Mouse (Mus musculus) cerebellum, postnatal 10 days (tissue): ENCODE measurements around the gene Fosl2.

Experiments used
- DNase-seq, 2 experiments: peaks; one replicate each; pipeline ENCODE4 v3.0.0; 2021; ENCODE audit warnings: mixed read lengths in 2 of 2

Gene Fosl2

GRCm38 (mm10) chr5:32135336-32136206 lies at the start of gene Fosl2:
Gene Fosl2 (plus strand): TSS chr5:32135801.
- peak; percentile 95 to 98 for DNase-seq

GRCm38 (mm10) chr5:32085971-32086370 lies 49.6 kb upstream of the Fosl2 start:
- DNase-seq = no peak

DNA sequence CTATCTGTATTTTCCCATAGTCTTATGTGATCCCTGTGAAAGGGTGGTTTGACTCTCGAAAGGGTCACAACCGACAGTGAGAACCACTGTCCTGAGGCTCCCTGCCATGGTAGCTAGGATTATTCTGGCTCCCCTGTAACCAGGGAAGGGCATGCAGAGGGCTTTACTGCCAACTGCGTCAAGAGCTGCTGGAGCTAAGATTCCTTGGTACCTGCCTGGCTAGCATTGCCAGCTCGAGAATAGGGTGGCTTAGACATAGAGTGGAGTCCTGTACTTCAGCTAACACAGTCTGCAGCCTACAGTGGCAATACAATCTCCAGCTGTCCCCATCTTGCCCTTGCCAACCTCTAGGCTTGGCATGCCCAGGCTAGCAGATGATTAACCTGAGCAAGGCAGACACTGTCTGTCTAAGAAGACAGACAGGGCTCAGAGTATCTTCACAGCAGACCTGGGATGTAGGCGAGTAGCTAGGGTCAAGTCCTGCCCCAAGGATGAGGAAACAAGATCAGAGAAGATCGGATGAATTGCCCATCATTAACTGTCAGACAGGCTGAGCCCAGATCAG lies 49.0 kb upstream of the Fosl2 start:
- DNase-seq = peak; percentile 33 to 51

GRCm38 (mm10) chr5:32089481-32089880 lies 46.1 kb upstream of the Fosl2 start:
- DNase-seq = no peak

- no peak for DNase-seq
Observed at GRCm38 (mm10) chr5:32092281-32092680, 43.3 kb upstream of the Fosl2 start.

GRCm38 (mm10) chr5:32098691-32099090 lies 36.9 kb upstream of the Fosl2 start:
- DNase-seq = no peak

GRCm38 (mm10) chr5:32102484-32102883 lies 33.1 kb upstream of the Fosl2 start:
- DNase-seq = peak; percentile 80 to 85

- peak; percentile 63 to 70 for DNase-seq
Observed at GRCm38 (mm10) chr5:32102971-32103431, 32.6 kb upstream of the Fosl2 start.

DNA sequence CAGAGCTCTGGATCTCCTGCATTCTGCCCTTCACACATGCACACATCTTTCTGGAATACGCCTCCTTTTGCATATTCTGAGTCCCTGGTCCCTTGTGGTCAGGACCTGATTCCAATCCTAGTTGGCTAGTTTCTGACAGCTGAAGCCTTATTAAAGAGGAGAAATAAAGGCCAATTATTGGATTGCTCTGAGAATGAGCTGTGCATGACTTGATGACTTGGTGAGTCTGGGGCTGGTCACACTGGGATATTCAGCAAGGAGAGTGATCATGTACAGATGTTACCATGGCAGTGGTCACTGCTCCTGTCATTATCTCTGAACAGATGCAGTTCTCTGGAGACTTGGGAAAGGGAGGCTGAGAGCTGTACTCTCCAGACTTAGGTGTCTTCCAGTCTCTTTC lies 32.1 kb upstream of the Fosl2 start:
- DNase-seq = no peak

GRCm38 (mm10) chr5:32104119-32104990 lies 31.2 kb upstream of the Fosl2 start:
- DNase-seq = peak; percentile 55 to 60

DNA sequence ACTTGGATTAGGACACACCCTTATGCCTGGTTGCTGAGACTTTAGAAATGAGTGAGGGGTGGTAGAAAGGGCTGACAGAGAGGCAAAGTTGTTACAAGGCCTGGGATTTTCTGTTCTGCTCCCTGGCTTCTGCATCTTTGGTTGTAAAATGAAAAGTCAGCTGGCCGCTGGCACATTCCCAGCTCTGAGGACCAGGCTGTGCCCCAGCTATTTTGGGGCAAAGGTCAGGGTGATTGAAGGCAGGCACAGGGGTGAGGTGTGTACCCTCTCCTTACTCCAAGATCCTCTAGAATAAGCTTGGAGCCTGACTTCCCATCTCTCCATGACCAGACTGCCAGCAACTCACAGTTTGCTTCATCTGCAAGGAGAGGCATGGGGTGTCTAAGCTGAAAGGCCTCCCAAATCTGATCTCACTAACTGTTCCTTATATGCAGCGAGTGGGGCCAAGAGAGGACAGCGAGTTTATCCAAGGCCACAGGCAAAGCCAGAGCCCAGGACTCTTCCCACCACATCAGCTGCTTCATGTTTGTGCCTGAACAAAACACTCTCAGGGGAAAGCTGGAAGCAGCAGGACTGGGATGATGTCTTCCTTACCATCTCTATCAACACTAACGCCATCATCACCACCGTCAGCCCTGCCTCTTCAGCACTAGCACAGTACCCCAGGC lies 29.0 kb upstream of the Fosl2 start:
- DNase-seq = no peak

DNA sequence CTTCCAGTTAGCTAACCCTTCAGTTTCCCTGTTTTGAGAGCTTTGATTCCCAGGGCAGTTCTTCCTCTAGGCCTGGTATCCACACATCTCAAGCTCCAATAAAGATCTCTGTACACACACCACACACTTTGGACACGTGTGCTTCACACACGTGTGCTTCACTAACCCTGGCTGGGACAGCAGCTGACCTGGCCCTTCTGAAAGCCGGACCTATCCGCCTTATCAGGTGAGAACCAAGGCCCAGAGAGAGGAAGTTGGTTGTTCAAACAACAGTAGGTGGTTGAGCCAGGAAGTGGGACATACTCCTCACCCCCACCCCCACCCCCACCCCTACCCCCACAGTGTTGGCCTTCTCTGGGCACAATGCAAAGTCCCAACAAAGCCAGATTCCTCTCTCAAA lies 24.9 kb upstream of the Fosl2 start:
- DNase-seq = no peak

GRCm38 (mm10) chr5:32112206-32112916 lies 23.2 kb upstream of the Fosl2 start:
- no peak for DNase-seq

- DNase-seq = no peak
Observed at GRCm38 (mm10) chr5:32120901-32121376, 14.7 kb upstream of the Fosl2 start.

DNA sequence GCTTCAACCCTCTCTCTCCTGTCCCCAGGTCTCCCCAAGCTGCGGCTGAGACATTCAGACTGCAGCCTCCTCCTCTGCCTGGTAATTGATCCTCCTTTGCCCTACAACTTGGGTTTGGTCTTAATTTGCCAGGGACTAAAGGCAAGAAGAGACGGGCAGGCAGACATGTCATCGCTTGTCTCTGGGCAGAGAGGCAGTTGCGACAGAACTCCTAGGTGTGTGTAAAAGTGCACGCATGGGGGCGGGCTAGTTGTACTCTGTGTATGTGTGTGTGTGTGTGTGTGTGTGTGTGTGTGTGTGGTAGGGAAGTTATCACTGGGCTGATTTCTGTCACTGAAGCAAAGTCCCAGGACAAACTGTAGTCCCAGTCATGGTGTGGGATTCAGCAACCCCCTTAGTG lies 13.7 kb upstream of the Fosl2 start:
- DNase-seq = no peak

DNA sequence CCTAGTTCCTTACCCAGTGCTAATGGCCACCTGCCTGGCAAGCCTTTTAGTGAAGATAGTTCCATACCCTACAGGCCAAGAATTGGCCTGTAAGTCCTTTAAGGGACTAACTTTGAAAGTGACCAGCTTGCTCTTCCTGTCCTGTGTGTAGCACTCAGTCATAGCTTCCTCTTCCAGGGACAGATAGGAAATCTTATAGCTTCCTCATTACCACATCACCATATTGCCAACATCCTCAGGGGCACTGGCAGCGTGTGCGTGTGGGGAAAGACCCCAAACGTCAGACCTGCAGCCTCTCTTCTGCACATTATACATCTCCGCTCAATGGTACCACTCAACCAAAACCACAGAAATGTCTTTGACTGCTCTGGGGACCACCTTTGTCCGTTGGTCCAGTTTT lies 13.2 kb upstream of the Fosl2 start:
- DNase-seq = no peak

DNA sequence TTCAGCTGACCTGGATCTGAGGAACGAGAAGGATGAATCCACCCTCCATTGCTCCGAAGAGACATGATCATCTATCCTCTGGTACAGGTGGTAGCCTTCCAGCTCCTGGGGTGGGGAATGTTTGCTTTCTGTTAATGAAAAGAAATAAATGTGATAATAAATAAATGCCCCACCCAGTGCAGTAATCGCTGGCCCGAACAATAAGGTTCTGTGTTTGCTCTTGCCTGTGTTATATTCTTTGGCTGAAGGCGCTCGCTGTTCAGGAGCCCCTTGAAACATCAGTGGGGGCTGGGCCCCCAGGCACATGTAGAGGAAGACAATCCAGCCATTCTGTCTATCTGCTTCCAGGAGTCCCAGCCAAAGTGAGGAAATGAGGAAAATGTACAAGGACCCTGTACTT lies 10.6 kb upstream of the Fosl2 start:
- DNase-seq = no peak

- DNase-seq = peak; percentile 60 to 61
Observed at GRCm38 (mm10) chr5:32127226-32127625, 8.4 kb upstream of the Fosl2 start.

GRCm38 (mm10) chr5:32127927-32128326 lies 7.7 kb upstream of the Fosl2 start:
- DNase-seq = peak; percentile 84 to 85

- DNase-seq = peak; percentile 84
Observed at GRCm38 (mm10) chr5:32132971-32133501, 2.6 kb upstream of the Fosl2 start.

DNA sequence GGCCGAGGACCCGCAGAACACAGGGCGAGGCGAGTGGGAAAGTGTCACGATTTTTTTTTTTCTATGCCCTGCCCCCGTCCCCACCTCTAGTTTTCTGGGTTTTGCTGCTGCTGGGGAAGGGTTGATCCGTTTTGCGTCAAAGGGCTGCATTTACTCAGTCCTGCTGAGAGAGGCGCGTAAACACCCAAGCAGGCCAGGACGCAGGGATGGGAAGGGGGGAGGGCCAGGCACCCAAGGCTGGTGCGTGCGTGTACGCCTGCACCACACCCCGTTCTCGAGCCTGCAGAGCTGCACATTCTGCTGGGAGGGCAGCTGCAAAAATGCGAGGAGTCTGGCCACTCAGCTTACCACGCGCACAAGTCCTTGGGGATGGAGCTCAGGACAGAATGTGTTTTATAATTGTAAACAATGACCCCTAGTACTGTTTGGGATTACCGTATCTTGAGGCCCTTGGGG lies 2.0 kb upstream of the Fosl2 start:
- DNase-seq = peak; percentile 74 to 77
